Mouse (Mus musculus) right cerebral cortex, postnatal 25 days (tissue): Measurements from ENCODE around the gene Ap1b1.
"Not testable (repeated sequence)": the region's sequence is repeated elsewhere in the genome, so short reads cannot be mapped to it uniquely, and the experiment has no call there.

Source experiments
- DNase-seq: peaks from one replicate; pipeline ENCODE4 v3.0.0; 2022

Gene Ap1b1

GRCm38 (mm10) chr11:5062860-5063505, 76.4 kb downstream of the Ap1b1 start:
- DNase-seq: no peak

- DNase-seq: peak; percentile 35
Observed at GRCm38 (mm10) chr11:5063561-5064281, 77.1 kb downstream of the Ap1b1 start.

GRCm38 (mm10) chr11:5064282-5065055, 77.8 kb downstream of the Ap1b1 start:
- peak; percentile 43 for DNase-seq

- peak; percentile 89 for DNase-seq
Observed at GRCm38 (mm10) chr11:5065056-5065821, 78.6 kb downstream of the Ap1b1 start, which contains the start of gene Gas2l1. Gene Gas2l1 (minus strand): TSS chr11:5065327.

GRCm38 (mm10) chr11:5067063-5067462, 80.4 kb downstream of the Ap1b1 start:
- no peak for DNase-seq

GRCm38 (mm10) chr11:5068126-5068971, 81.7 kb downstream of the Ap1b1 start:
- DNase-seq: no peak

GRCm38 (mm10) chr11:5074882-5075281, 88.3 kb downstream of the Ap1b1 start:
- no peak for DNase-seq

- DNase-seq: no peak
Observed at GRCm38 (mm10) chr11:5075760-5076159, 89.1 kb downstream of the Ap1b1 start.

- DNase-seq: not testable (repeated sequence)
Observed at GRCm38 (mm10) chr11:5076843-5077242, 90.2 kb downstream of the Ap1b1 start.

- DNase-seq: no peak
Observed at GRCm38 (mm10) chr11:5089147-5089546, 102.5 kb downstream of the Ap1b1 start.

- no peak for DNase-seq
Observed at GRCm38 (mm10) chr11:5091706-5092105, 105.1 kb downstream of the Ap1b1 start.
